17 mouse cellular contexts compared by ENCODE assay signal in genomic region chr13:110568482-110569179, GRCm38 (mm10).
DNase-seq lines count a peak whose midpoint lies in the region; ATAC-seq and TF ChIP-seq lines count a peak whose summit lies in the region.
"Had no signal": no experiment of that assay in that cellular context is flagged by ENCODE, and none has a peak within 500 bp of the region (broad histone marks: within the 10 kb centered on the region; RNA-seq: fewer than 3 reads in every experiment).

No protein-coding gene starts in this region.

- no peaks in the 10 kb centered on the region for H3K27me3 ChIP-seq in testis, adult 2 months (ENCODE audit: control insufficient read depth, insufficient read depth, low read length)
- no peaks in the 10 kb centered on the region for H3K27me3 ChIP-seq in midbrain, embryonic 15.5 days (replicated peaks)
- H3K27me3 ChIP-seq: kidney, embryonic 15.5 days; liver, embryonic 13.5 days; midbrain, embryonic 13.5 days had no signal

- no peak overlapping the region for H3K9ac ChIP-seq in midbrain, embryonic 15.5 days
- H3K9ac ChIP-seq: kidney, embryonic 15.5 days; liver, embryonic 13.5 days; midbrain, embryonic 13.5 days had no signal

- no peak for TF ChIP-seq POLR2A in testis, adult 2 months (IDR thresholded peaks at IDR 0.05; ENCODE audit: control insufficient read depth, low read depth, low read length)

- no peak overlapping the region for H3K4me2 ChIP-seq in midbrain, embryonic 15.5 days
- H3K4me2 ChIP-seq: kidney, embryonic 15.5 days; liver, embryonic 13.5 days; midbrain, embryonic 13.5 days had no signal

- no peaks in the 10 kb centered on the region for H3K36me3 ChIP-seq in testis, adult 2 months (ENCODE audit: control insufficient read depth, insufficient read depth, low read length)
- H3K36me3 ChIP-seq in midbrain, embryonic 15.5 days (replicated peaks): no peaks in the 10 kb centered on the region
- H3K36me3 ChIP-seq: kidney, embryonic 15.5 days; liver, embryonic 13.5 days; midbrain, embryonic 13.5 days had no signal

- intact Hi-C loops in heart, postnatal 14 days (cut with DNase I): no loop called here

- ATAC-seq in midbrain, embryonic 15.5 days (replicated peaks): no peak
- ATAC-seq: forebrain, embryonic 16.5 days; midbrain, embryonic 13.5 days had no signal

- TF ChIP-seq CTCF in testis, adult 2 months (IDR thresholded peaks at IDR 0.05; ENCODE audit: control insufficient read depth, insufficient read depth, insufficient replicate concordance, low read depth, low read length): no peak

- H3K27ac ChIP-seq in testis, adult 2 months (ENCODE audit: control insufficient read depth, insufficient read depth, low read depth, low read length): no peak overlapping the region
- no peak overlapping the region for H3K27ac ChIP-seq in midbrain, embryonic 15.5 days
- H3K27ac ChIP-seq: kidney, embryonic 15.5 days; liver, embryonic 13.5 days; midbrain, embryonic 13.5 days had no signal

- peak overlapping the region; percentile 23 for H3K4me3 ChIP-seq in testis, adult 2 months (ENCODE audit: control insufficient read depth, low read depth, low read length)
- no peak overlapping the region for H3K4me3 ChIP-seq in midbrain, embryonic 15.5 days
- H3K4me3 ChIP-seq: kidney, embryonic 15.5 days; liver, embryonic 13.5 days; midbrain, embryonic 13.5 days had no signal

- H3K9me3 ChIP-seq in midbrain, embryonic 15.5 days: no peaks in the 10 kb centered on the region
- H3K9me3 ChIP-seq: kidney, embryonic 15.5 days; liver, embryonic 13.5 days; midbrain, embryonic 13.5 days had no signal

- no peaks in the 10 kb centered on the region; the same call in 1 of the 2 replicates for H3K4me1 ChIP-seq in testis, adult 2 months (ENCODE audit: control insufficient read depth, insufficient read depth, low read length)
- peaks cover 4% of the 10 kb centered on the region for H3K4me1 ChIP-seq in midbrain, embryonic 15.5 days

- DNase-seq in heart, adult 9 months (ENCODE audit: low spot score in 2 of 2): peak; percentile 35 to 45
- DNase-seq in heart, postnatal 14 days: no peak
- no peak for DNase-seq in testis, postnatal 14 days (ENCODE audit: low spot score)
- DNase-seq in lung, postnatal 36 days: peak; percentile 68
- no peak for DNase-seq in kidney, postnatal 25 days
- no peak for DNase-seq in cerebellum, postnatal 36 days
- DNase-seq: adrenal gland, postnatal 25 days; cerebellum, adult 11-12 months; gastrocnemius, postnatal 14 days; liver, embryonic 13.5 days; retina, postnatal 1 day; thymus, adult 18-20 months had no signal

- 89% methylated on average over 8 of the region's 8 CpGs for WGBS in midbrain, embryonic 15.5 days

Comparison
In these comparisons a context has a peak if more than half of its experiments do, and no peak if none do; other contexts are left out.
1. DNase-seq: peak in heart, adult 9 months (2 of 2) and lung, postnatal 36 days (single experiment); none in heart, postnatal 14 days (0 of 2), testis, postnatal 14 days (single experiment), kidney, postnatal 25 days (0 of 2) and cerebellum, postnatal 36 days (0 of 2).